Comparison of ENCODE assay signal across 15 mouse cellular contexts in genomic region chr6:18177509-18177908, GRCm38 (mm10). TPM values are rescaled to one million over a fixed set of nuclear protein-coding genes. Genes with fewer than 3 reads are reported as not detected.
"Had no signal": no experiment of that assay in that cellular context is flagged by ENCODE, and none has a peak within 500 bp of the region (broad histone marks: within the 10 kb centered on the region; RNA-seq: fewer than 3 reads in every experiment).

No protein-coding gene starts in this region.

- ATAC-seq: liver, postnatal 0 days; lung, postnatal 0 days; midbrain, embryonic 13.5 days; midbrain, embryonic 15.5 days had no signal

- H3K27ac ChIP-seq: lung, embryonic 15.5 days; macrophage; midbrain, embryonic 13.5 days; midbrain, embryonic 15.5 days; neural tube, embryonic 12.5 days had no signal

- H3K36me3 ChIP-seq: lung, embryonic 15.5 days; midbrain, embryonic 13.5 days; midbrain, embryonic 15.5 days; neural tube, embryonic 12.5 days had no signal

- H3K9me3 ChIP-seq: lung, embryonic 15.5 days; megakaryocyte, embryonic 14.5 days; midbrain, embryonic 13.5 days; midbrain, embryonic 15.5 days; neural tube, embryonic 12.5 days had no signal

- H3K4me2 ChIP-seq: lung, embryonic 15.5 days; midbrain, embryonic 13.5 days; midbrain, embryonic 15.5 days; neural tube, embryonic 12.5 days had no signal

- H3K4me1 ChIP-seq: lung, embryonic 15.5 days; megakaryocyte, embryonic 14.5 days; midbrain, embryonic 13.5 days; midbrain, embryonic 15.5 days; neural tube, embryonic 12.5 days had no signal

- H3K27me3 ChIP-seq: lung, embryonic 15.5 days; megakaryocyte, embryonic 14.5 days; midbrain, embryonic 13.5 days; midbrain, embryonic 15.5 days; neural tube, embryonic 12.5 days had no signal

- H3K9ac ChIP-seq: liver, postnatal 0 days; lung, embryonic 15.5 days; midbrain, embryonic 13.5 days; midbrain, embryonic 15.5 days; neural tube, embryonic 12.5 days had no signal

- DNase-seq: liver, postnatal 0 days; lung, adult 2 months; lung, postnatal 14 days; lung, postnatal 36 days; right cerebral cortex, postnatal 14 days; thymus, adult 18-20 months; thymus, postnatal 14 days; thymus, postnatal 36 days had no signal

- H3K4me3 ChIP-seq: lung, embryonic 15.5 days; megakaryocyte, embryonic 14.5 days; midbrain, embryonic 13.5 days; midbrain, embryonic 15.5 days; neural tube, embryonic 12.5 days had no signal

RNA-seq across cellular contexts. Expression of gene Cftr, which starts 7.0 kb away (rescaled TPM):
- polyA plus RNA-seq: macrophage had no signal
